Mouse (Mus musculus): ENCODE results near the gene Atp6v0a1. TPM values are rescaled to one million over a fixed set of nuclear protein-coding genes. Genes with fewer than 3 reads are reported as not detected.

Gene Atp6v0a1
- polyA plus RNA-seq, 1 experiment, result 61.5 TPM

DNA sequence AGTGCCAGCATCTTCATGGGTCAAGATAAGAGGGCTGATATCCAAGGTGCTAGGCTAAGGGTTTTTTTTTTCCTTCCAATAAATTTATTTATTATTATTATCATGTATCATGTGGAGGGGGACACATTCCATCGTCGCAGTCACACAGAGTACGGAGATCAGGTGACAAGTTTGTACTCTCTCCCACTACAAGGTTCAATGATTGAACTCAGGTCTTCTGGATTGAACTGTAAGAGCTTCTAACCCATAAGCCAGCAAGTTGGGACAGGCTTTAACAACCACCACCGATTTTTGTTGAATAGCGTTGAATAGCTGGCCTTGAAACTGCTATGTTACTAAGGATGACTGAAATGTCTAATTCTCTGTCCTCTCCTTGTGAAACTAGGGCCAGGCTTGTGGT lies 71.2 kb downstream of the Atp6v0a1 start:
- no peak overlapping the region for H3K27ac ChIP-seq (ENCODE audit: control insufficient read depth, insufficient read depth, low read depth, low read length, poor library complexity)

GRCm38 (mm10) chr11:101081659-101082058 lies 72.4 kb downstream of the Atp6v0a1 start:
- peak overlapping the region; percentile 75 for H3K27ac ChIP-seq (ENCODE audit: control insufficient read depth, insufficient read depth, low read depth, low read length, poor library complexity)

More for the DNA sequence above, 71.2 kb downstream of the Atp6v0a1 start:
- TF ChIP-seq POLR2A (IDR thresholded peaks at IDR 0.05; ENCODE audit: borderline replicate concordance, control insufficient read depth, low read depth, low read length) (no peak), CTCF (IDR thresholded peaks at IDR 0.05; ENCODE audit: control insufficient read depth, insufficient read depth, low read length) (no peak)
- Histone ChIP-seq H3K4me1 (ENCODE audit: control insufficient read depth, insufficient read depth, low read length) (peaks cover 2% of the 10 kb centered on the region), H3K4me3 (replicated peaks; ENCODE audit: control insufficient read depth, low read depth, low read length) (no peak overlapping the region)
- WGBS, result 86% methylated on average over 5 of the region's 5 CpGs

DNA sequence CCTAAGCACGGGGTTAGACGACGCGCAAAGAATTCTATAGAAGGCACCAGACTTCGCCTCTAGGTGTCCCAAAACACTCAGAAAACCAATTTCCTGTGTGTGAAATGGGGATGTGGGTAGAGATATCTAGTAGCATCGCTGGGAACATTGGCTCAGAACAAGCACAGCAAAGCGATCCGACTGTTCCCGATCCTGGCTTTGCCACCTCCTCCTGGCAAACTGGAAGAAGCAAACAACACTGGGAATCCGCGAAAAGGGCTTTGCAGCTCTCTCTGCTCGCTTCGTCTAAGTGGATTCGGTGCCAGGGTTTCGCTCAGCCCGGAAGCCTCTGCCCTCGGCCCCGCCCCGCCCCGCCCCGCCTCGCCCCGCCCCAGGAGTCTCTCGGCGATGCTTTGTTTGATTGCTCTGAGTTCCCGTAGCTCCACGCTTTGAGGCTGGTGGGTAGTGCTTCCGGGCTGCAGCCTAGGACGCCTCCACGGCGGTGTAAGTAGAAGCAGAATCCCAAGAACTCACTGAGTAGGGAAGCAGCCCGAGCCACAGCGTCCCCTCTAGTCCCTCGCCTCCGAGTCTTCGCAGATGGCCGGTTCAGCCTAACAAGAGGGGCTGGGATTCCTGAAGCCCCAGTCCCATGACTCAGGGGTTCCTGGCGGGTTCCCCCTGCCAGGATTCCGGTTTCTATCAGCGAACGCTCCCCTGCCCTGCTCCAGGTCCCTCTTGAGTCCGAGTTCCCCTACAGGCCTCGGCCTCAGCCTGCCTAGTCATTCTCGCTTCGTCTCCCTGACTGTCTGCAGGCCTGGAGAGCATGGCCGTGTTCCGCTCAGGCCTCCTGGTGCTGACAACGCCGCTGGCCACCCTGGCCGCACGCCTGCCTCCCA lies 73.2 kb downstream of the Atp6v0a1 start, which contains the start of gene Coasy:
Gene Coasy (plus strand): TSS at position 358 of the 875 bp plus-strand sequence.
- TF ChIP-seq POLR2A (IDR thresholded peaks at IDR 0.05; ENCODE audit: borderline replicate concordance, control insufficient read depth, low read depth, low read length) (peak; percentile 81; the same call in 1 of the 2 replicates), CTCF (IDR thresholded peaks at IDR 0.05; ENCODE audit: control insufficient read depth, insufficient read depth, low read length) (no peak)
- H3K4me1 ChIP-seq (ENCODE audit: control insufficient read depth, insufficient read depth, low read length), result peaks cover 6% of the 10 kb centered on the region
- under 1% methylated on average over 51 of the region's 51 CpGs for WGBS

More at GRCm38 (mm10) chr11:101081659-101082058, 72.4 kb downstream of the Atp6v0a1 start:
- TF ChIP-seq POLR2A (IDR thresholded peaks at IDR 0.05; ENCODE audit: borderline replicate concordance, control insufficient read depth, low read depth, low read length), result no peak
- TF ChIP-seq CTCF (IDR thresholded peaks at IDR 0.05; ENCODE audit: control insufficient read depth, insufficient read depth, low read length), result no peak
- peaks cover 4% of the 10 kb centered on the region for H3K4me1 ChIP-seq (ENCODE audit: control insufficient read depth, insufficient read depth, low read length)
- 11% methylated on average over 10 of the region's 10 CpGs for WGBS
- peak overlapping the region; percentile 53 for H3K4me3 ChIP-seq (replicated peaks; ENCODE audit: control insufficient read depth, low read depth, low read length)

GRCm38 (mm10) chr11:101083083-101083697 lies 73.9 kb downstream of the Atp6v0a1 start:
- TF ChIP-seq CTCF (IDR thresholded peaks at IDR 0.05; ENCODE audit: control insufficient read depth, insufficient read depth, low read length) (no peak), POLR2A (IDR thresholded peaks at IDR 0.05; ENCODE audit: borderline replicate concordance, control insufficient read depth, low read depth, low read length) (no peak)
- 24% methylated on average over 19 of the region's 19 CpGs for WGBS
- H3K4me3 ChIP-seq (replicated peaks; ENCODE audit: control insufficient read depth, low read depth, low read length), result peak overlapping the region; percentile 77
- H3K27ac ChIP-seq (ENCODE audit: control insufficient read depth, insufficient read depth, low read depth, low read length, poor library complexity), result peak overlapping the region; percentile 82
- peaks cover 10% of the 10 kb centered on the region for H3K4me1 ChIP-seq (ENCODE audit: control insufficient read depth, insufficient read depth, low read length)

More for the DNA sequence above, 73.2 kb downstream of the Atp6v0a1 start, which contains the start of gene Coasy:
- H3K4me3 ChIP-seq (replicated peaks; ENCODE audit: control insufficient read depth, low read depth, low read length), result peak within 1 kb of the TSS; percentile 81
- peak within 1 kb of the TSS; percentile 82 for H3K27ac ChIP-seq (ENCODE audit: control insufficient read depth, insufficient read depth, low read depth, low read length, poor library complexity)

DNA sequence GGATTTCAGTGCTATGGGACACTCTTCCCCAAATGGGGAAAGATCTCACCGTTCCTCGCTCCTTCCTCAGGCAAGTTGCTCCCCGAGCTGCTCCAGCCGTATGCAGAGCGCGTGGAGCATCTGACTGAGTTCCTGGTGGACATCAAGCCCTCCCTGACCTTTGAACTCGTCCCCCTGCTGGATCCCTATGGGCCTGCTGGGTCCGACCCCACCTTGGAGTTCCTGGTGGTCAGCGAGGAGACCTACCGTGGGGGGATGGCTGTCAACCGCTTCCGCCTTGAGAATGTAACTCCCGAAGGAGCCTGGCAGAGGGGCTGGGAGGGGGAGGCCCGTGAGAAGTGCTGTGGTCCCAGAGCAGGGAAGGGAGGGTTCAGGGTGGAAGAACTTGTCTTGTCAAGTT lies 75.0 kb downstream of the Atp6v0a1 start:
- H3K4me3 ChIP-seq (replicated peaks; ENCODE audit: control insufficient read depth, low read depth, low read length), result no peak overlapping the region
- H3K27ac ChIP-seq (ENCODE audit: control insufficient read depth, insufficient read depth, low read depth, low read length, poor library complexity), result no peak overlapping the region
- peaks cover 9% of the 10 kb centered on the region for H3K4me1 ChIP-seq (ENCODE audit: control insufficient read depth, insufficient read depth, low read length)
- WGBS, result 87% methylated on average over 14 of the region's 14 CpGs
- no peak for TF ChIP-seq POLR2A (IDR thresholded peaks at IDR 0.05; ENCODE audit: borderline replicate concordance, control insufficient read depth, low read depth, low read length)
- TF ChIP-seq CTCF (IDR thresholded peaks at IDR 0.05; ENCODE audit: control insufficient read depth, insufficient read depth, low read length), result no peak

GRCm38 (mm10) chr11:101084811-101085210 lies 75.6 kb downstream of the Atp6v0a1 start:
- TF ChIP-seq CTCF (IDR thresholded peaks at IDR 0.05; ENCODE audit: control insufficient read depth, insufficient read depth, low read length), result no peak
- no peak for TF ChIP-seq POLR2A (IDR thresholded peaks at IDR 0.05; ENCODE audit: borderline replicate concordance, control insufficient read depth, low read depth, low read length)
- H3K4me3 ChIP-seq (replicated peaks; ENCODE audit: control insufficient read depth, low read depth, low read length), result no peak overlapping the region
- peaks cover 8% of the 10 kb centered on the region; the same call in 1 of the 2 replicates for H3K4me1 ChIP-seq (ENCODE audit: control insufficient read depth, insufficient read depth, low read length)
- no peak overlapping the region for H3K27ac ChIP-seq (ENCODE audit: control insufficient read depth, insufficient read depth, low read depth, low read length, poor library complexity)
- WGBS, result 94% methylated on average over 12 of the region's 12 CpGs

DNA sequence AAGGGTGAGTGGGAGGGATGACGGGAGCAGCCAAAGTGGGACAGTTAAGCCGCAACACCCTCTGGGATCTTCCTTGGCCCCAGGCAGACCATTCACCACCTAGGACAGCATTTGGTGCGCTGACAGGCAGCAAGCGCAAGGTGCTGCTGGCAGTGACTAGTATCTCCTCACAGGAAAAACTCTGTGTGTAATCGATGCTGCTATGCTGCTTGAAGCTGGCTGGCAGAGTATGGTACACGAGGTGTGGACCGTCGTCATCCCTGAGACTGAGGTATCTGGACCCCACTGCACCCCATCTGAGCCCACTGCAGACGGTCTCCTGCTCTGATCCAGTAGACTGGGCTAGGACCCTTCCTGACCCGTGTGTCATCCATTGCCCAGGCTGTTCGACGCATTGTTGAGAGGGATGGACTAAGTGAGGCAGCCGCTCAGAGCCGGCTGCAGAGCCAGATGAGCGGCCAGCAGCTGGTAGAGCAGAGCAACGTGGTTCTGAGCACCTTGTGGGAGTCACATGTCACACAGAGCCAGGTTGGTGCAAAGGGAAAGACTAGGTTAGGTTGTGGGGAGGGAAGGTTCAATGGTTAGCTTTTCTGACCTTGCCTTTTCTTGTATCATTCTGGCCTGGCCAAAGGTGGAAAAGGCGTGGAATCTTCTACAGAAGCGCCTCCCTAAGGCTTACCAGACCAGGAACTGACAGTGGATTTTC lies 76.5 kb downstream of the Atp6v0a1 start:
- TF ChIP-seq POLR2A (IDR thresholded peaks at IDR 0.05; ENCODE audit: borderline replicate concordance, control insufficient read depth, low read depth, low read length) (no peak), CTCF (IDR thresholded peaks at IDR 0.05; ENCODE audit: control insufficient read depth, insufficient read depth, low read length) (no peak)
- peaks cover 8% of the 10 kb centered on the region; the same call in 1 of the 2 replicates for H3K4me1 ChIP-seq (ENCODE audit: control insufficient read depth, insufficient read depth, low read length)
- 88% methylated on average over 18 of the region's 18 CpGs for WGBS
- H3K4me3 ChIP-seq (replicated peaks; ENCODE audit: control insufficient read depth, low read depth, low read length), result no peak overlapping the region
- H3K27ac ChIP-seq (ENCODE audit: control insufficient read depth, insufficient read depth, low read depth, low read length, poor library complexity), result no peak overlapping the region
